Mouse (Mus musculus) testis, postnatal 14 days (tissue): Measurements from ENCODE around the gene Atp1a4.
"Not testable (repeated sequence)": the region's sequence is repeated elsewhere in the genome, so short reads cannot be mapped to it uniquely, and the experiment has no call there.

Experiments used
- DNase-seq: peaks from one replicate; pipeline ENCODE4 v3.0.0; 2021; ENCODE audit warnings: low spot score

Gene Atp1a4

GRCm38 (mm10) chr1:172281522-172282254, 23.5 kb upstream of the Atp1a4 start:
- DNase-seq: peak; percentile 36

DNA sequence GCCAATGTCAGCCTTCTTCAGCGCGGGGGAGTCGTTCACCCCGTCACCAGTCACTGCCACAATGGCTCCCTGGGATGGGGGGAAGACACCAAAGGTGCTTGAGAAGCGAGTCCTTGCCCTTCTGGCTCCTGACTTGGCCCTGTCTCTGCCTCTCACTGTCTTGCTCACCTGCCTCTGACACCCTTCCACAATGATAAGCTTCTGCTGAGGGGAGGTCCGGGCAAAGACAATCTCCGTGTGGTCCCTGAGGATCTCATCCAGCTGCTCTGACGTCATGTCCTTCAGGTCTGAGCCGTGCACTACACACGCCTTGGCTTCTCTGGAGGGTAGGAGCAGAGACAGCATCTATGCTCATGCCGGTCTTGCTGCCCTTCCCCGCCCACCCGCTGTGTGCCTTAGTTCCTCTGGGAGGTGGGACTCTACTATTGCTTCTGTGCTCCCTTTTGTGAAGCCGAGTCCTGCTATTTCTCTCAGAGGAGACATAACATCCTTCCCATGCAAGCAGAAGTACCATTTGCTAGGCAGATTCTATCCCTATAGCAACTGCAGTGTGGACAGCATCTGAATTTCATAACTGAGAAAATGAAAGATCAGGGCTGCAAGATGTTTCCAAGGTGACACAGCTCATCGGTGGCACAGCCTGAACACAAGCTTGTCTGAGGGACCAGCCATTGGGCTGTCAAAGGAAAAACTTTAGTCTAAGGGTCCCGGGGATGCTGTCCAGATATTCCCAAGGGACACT, 21.7 kb upstream of the Atp1a4 start:
- DNase-seq: no peak

GRCm38 (mm10) chr1:172278328-172278727, 20.1 kb upstream of the Atp1a4 start:
- no peak for DNase-seq

GRCm38 (mm10) chr1:172277172-172277571, 19.0 kb upstream of the Atp1a4 start:
- no peak for DNase-seq

GRCm38 (mm10) chr1:172274547-172274946, 16.3 kb upstream of the Atp1a4 start:
- no peak for DNase-seq

- no peak for DNase-seq
Measured at GRCm38 (mm10) chr1:172274116-172274515, 15.9 kb upstream of the Atp1a4 start.

GRCm38 (mm10) chr1:172273386-172273785, 15.2 kb upstream of the Atp1a4 start:
- DNase-seq: no peak

DNA sequence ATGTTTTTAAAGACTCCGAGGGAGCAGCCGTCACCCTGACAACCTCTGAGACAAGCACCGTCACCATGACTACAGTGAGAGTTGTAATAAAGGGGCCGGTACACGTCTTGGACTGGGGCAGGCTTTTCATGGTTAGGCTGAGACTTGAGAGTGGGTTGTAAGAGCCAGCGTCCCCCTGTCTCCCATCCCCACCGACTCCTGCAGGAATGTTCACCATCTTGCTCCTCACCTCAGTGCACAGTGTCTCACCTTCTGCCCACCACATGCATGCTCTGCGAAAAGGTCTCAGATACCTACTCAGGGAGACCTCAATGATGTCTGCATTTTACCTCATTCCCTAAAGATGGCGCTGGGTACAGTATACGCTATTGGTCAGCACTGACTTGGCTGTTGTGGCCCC, 13.6 kb upstream of the Atp1a4 start:
- DNase-seq: no peak

DNA sequence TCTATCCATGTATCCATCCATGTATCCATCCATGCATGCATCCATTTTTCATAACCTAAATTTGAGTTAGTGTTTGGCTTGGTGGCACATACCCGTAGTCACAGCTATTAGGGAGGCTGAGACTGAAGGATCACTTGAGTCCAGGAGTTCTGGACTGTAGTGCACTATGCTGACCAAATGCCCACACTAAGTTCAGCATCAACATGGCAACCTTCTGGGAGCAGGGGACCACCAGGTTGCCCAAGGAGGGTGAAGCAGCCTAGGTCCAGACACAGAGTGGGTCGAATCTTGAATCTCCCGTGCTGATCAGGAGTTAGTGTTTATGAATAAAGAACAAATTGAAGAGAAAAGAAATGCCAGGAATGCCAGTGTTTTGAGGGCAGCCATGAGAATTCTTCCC, 13.0 kb upstream of the Atp1a4 start:
- DNase-seq: no peak

DNA sequence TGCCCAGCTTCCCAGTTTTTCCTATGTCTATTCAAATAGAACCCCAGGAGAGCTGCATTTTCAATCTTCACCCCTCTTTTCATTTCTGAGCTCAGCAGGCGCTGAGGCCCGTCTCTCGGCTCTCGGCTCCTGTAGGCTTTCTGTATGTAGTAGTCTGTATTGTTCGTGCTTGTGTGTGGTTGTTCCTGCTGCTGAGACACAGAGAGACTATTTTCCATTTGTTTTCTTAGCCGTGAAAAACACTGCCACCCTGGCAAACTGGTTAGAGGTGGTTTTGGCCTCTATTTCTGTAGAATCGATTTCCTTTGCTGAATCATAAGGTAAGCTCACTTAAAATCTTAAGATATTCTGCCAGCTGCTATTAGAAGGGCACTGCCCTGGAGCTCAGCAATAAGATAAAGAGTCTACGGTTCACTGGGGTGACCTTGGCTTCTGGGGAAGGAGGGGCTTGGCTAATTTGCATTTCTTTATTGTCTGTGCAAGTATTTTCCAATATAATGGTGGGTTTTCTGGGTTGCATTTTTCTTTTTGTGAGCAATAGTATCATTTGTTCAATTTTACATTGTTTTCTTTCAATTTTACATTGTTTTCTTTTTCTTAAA, 3.4 kb upstream of the Atp1a4 start, which contains the start of gene Igsf8:
Gene Igsf8, plus strand, starts transcription at position 165 of the 602 bp plus-strand sequence.
- DNase-seq: no peak

DNA sequence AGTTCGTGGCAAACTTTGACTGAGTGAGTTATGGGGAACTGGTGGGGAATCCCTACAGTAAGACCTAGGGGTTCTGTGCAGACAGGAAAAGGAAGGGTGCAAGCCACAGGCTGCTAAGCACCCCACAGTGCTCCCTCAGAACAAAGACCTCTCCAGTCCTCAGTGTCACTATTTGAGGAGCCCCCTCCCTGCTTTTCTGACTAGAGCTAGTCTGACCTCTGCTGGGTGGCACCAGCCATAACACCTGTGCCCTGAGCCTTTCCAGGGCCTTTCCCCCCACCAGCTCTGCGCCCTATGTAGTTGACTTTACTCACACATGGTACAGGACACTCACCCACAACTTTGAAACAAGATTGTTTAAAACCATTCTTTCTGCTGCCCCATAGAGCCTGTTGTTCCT, 10.5 kb downstream of the Atp1a4 start:
- no peak for DNase-seq

- no peak for DNase-seq
Measured at GRCm38 (mm10) chr1:172247216-172247615, 11.0 kb downstream of the Atp1a4 start.

- not testable (repeated sequence) for DNase-seq
Measured at GRCm38 (mm10) chr1:172244645-172245044, 13.6 kb downstream of the Atp1a4 start.

GRCm38 (mm10) chr1:172243547-172244205, 14.5 kb downstream of the Atp1a4 start:
- DNase-seq: no peak

DNA sequence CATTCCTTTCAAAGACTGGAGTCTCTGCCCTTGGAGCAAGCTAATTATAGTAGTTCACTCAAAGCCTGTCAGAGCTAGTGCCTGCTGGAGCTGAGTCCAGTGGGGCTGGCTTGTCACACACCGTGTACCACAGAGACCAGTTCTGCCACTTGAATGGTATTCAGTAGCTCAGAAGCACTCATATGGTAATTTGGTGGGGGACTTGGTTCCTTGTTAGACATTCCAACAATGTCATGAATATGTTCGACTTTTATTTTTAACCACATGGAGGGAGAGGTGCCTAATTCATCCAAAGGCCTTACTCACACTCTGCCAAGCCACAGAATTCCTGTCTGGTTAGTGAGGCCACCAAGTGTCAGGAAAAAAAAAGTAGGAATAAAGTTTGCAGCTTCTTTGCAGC, 15.8 kb downstream of the Atp1a4 start:
- DNase-seq: no peak

- no peak for DNase-seq
Measured at GRCm38 (mm10) chr1:172240945-172241708, 17.1 kb downstream of the Atp1a4 start.

GRCm38 (mm10) chr1:172229215-172229614, 29.0 kb downstream of the Atp1a4 start:
- no peak for DNase-seq

- DNase-seq: no peak
Measured at GRCm38 (mm10) chr1:172228209-172228608, 30.0 kb downstream of the Atp1a4 start.

DNA sequence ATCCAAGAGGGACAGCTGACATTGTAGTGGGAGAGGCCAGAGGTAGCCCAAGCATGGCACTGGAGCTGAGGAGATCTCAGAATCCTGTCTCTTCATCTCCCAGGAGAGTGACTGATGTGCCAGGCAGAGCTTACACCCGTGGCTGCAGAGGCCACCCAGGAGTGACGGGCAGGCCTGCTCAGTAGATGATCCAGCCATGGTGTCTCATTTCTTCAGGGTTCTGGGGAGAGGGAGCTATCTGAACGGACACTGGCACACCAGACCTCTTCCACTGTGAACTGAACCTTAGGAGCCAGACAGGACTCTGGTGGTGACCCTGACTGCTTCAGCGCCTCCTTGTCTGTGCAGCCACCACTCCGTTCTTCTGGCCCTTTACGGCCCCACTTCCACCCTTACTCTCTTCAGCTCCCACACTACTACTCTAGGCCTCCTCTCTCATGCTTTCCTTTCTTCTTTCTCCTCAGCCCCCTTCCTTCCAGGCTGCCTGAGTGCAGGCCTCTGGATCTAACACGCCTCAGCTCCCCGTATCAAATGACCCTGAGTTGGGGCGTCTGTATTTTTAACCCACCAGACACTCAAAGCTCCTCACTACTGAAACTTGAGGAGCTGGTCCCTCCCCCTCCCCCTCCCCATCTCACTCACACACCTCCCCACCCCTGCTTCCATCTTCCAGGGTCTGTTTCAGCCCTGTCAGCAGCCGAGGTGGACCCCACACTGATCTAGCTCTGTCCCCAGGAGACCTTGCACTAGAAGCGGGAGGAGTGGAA, 36.7 kb downstream of the Atp1a4 start:
- DNase-seq: no peak

GRCm38 (mm10) chr1:172220414-172220813, 37.8 kb downstream of the Atp1a4 start:
- DNase-seq: no peak
